Mouse (Mus musculus): ENCODE measurements at regions not wholly inside any gene's neighbourhood (a gene's known extent, or its start where the extent isn't known, plus 50 kb on each side); places are given as distances from the start of the nearest gene placed in this dataset.

DNA sequence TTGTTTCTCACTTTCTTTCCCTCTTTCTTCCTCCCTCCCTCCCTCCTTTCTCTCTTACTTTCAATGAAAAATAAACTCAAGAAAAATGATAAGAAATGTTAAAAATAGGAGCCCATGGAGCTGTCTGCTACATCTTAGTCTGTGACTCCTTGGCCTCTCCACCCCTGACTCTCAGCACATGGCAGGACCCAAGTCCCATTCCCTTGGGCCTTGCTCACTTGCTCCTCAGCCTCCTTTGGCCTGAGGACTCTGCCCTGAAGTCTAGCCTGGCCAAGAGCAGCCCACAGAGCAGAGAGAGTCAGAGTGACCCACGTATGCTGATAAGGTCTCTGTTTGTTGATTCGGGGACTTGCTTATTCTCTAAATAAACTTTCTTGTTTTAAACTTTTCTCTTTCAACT, 73.7 kb upstream of the Adra1d start:
- TF ChIP-seq CTCF (conservative IDR thresholded peaks at IDR 0.05; ENCODE audit: insufficient read depth, insufficient read length, low read depth, low read length), result no peak
- no peak for TF ChIP-seq POLR2A (IDR thresholded peaks at IDR 0.05; ENCODE audit: low read depth, low read length)
- H3K27ac ChIP-seq (ENCODE audit: insufficient read depth, low read depth, low read length), result no peak overlapping the region
- H3K27me3 ChIP-seq (replicated peaks; ENCODE audit: control insufficient read depth, insufficient read depth, low read length), result no peaks in the 10 kb centered on the region
- no peak overlapping the region for H3K4me3 ChIP-seq (ENCODE audit: insufficient read depth, low read depth, low read length)
- no peaks in the 10 kb centered on the region for H3K36me3 ChIP-seq (ENCODE audit: control insufficient read depth, insufficient read depth, low read length)
- WGBS, result 70% methylated on average over 2 of the region's 2 CpGs
- H3K4me1 ChIP-seq (ENCODE audit: control insufficient read depth, insufficient read depth, low read length), result no peaks in the 10 kb centered on the region
- peak; percentile 2 for DNase-seq

DNA sequence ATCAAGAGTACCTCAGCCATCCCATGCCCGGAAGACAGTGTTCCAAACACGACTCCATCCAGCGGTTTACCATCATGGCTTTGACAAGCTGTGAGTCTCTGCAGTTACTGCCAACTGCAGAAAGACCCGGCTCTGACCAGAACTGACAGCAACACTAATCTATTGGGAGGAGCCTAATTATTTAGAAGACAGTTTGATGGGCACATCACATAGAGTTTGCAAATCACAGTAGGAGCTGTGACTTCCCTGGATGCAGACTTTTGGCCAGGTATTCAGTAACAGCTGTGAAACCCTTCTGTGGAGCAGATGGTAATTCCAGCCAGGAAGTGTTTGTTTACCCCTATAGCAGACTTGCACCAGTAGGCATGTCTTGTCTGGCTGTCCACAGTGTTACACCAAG, 55.8 kb upstream of the Adra1d start:
- TF ChIP-seq CTCF (conservative IDR thresholded peaks at IDR 0.05; ENCODE audit: insufficient read depth, insufficient read length, low read depth, low read length), result no peak
- TF ChIP-seq POLR2A (IDR thresholded peaks at IDR 0.05; ENCODE audit: low read depth, low read length), result no peak
- Histone ChIP-seq H3K27ac (ENCODE audit: insufficient read depth, low read depth, low read length) (no peak overlapping the region), H3K27me3 (replicated peaks; ENCODE audit: control insufficient read depth, insufficient read depth, low read length) (no peaks in the 10 kb centered on the region), H3K4me3 (ENCODE audit: insufficient read depth, low read depth, low read length) (no peak overlapping the region), H3K4me1 (ENCODE audit: control insufficient read depth, insufficient read depth, low read length) (no peaks in the 10 kb centered on the region), H3K36me3 (ENCODE audit: control insufficient read depth, insufficient read depth, low read length) (no peaks in the 10 kb centered on the region)
- 67% methylated on average over 4 of the region's 4 CpGs for WGBS
- no peak for DNase-seq

DNA sequence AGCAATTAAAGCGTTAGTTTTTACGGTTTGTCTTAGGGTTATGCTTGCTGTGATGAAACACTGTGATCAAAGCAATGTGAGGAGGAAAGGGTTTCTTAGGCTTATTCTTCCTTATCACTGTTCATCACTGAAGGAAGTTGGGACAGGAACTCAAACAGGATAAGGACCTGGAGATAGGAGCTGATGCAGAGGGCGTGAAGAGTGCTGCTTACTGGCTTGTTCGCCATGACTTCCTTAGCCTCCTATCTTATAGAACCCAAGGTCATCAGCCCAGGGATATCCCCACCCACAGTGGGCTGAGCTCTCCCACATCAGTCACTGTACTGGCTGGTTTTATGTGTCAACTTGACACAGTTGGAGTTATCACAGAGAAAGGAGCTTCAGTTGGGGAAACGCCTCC, 50.4 kb upstream of the Adra1d start:
- WGBS, result 68% methylated on average over 5 of the region's 5 CpGs
- Histone ChIP-seq H3K4me1 (ENCODE audit: control insufficient read depth, insufficient read depth, low read length) (no peaks in the 10 kb centered on the region), H3K27ac (ENCODE audit: insufficient read depth, low read depth, low read length) (no peak overlapping the region), H3K4me3 (ENCODE audit: insufficient read depth, low read depth, low read length) (no peak overlapping the region), H3K36me3 (ENCODE audit: control insufficient read depth, insufficient read depth, low read length) (no peaks in the 10 kb centered on the region), H3K27me3 (replicated peaks; ENCODE audit: control insufficient read depth, insufficient read depth, low read length) (no peaks in the 10 kb centered on the region)
- DNase-seq, result no peak
- TF ChIP-seq POLR2A (IDR thresholded peaks at IDR 0.05; ENCODE audit: low read depth, low read length) (no peak), CTCF (conservative IDR thresholded peaks at IDR 0.05; ENCODE audit: insufficient read depth, insufficient read length, low read depth, low read length) (no peak)
